Mouse (Mus musculus) heart, embryonic 16.5 days (tissue): ENCODE measurements around the gene Theg. TPM values are rescaled to one million over a fixed set of nuclear protein-coding genes. Genes with fewer than 3 reads are reported as not detected.

Source experiments
- ATAC-seq: fragments of 200-750 bp; cut with Nextera tagmentation; replicated peaks from 2 replicates; pipeline ENCODE4 v1.8.0; 2017; ENCODE audit warnings: moderate number of reproducible peaks; ENCODE audit not compliant: insufficient read depth, low FRiP score; ENCODE audit errors: extremely low read depth
- H3K27ac ChIP-seq: fragments of 300-500 bp; sonication (generic); 2 replicates; pipeline ENCODE4 v1.5.1; 2014; ENCODE audit warnings: mild to moderate bottlenecking, low read length, control low read depth, moderate library complexity
- H3K27me3 ChIP-seq: fragments of 300-500 bp; sonication (generic); 2 replicates; pipeline ENCODE4 v1.6.1; 2014; ENCODE audit warnings: low read length, mixed read lengths; ENCODE audit not compliant: control insufficient read depth, insufficient read depth
- H3K36me3 ChIP-seq: fragments of 300-500 bp; sonication (generic); 2 replicates; pipeline ENCODE4 v1.6.1; 2014; ENCODE audit not compliant: control insufficient read depth, insufficient read depth
- H3K4me1 ChIP-seq: fragments of 300-500 bp; sonication (generic); 2 replicates; pipeline ENCODE4 v1.6.1; 2014; ENCODE audit warnings: low read length, mixed read lengths; ENCODE audit not compliant: control insufficient read depth, insufficient read depth
- H3K4me2 ChIP-seq: fragments of 300-500 bp; sonication (generic); 2 replicates; pipeline ENCODE4 v1.6.1; 2014; ENCODE audit warnings: low read depth, mild to moderate bottlenecking, control low read depth, low read length
- H3K4me3 ChIP-seq: fragments of 300-500 bp; sonication (generic); 2 replicates; pipeline ENCODE4 v1.5.1; 2014; ENCODE audit warnings: mild to moderate bottlenecking, control low read depth, low read length
- H3K9ac ChIP-seq: fragments of 300-500 bp; sonication (generic); 2 replicates; pipeline ENCODE4 v1.6.1; 2014; ENCODE audit warnings: low read length, control low read depth
- H3K9me3 ChIP-seq: fragments of 300-500 bp; sonication (generic); replicated peaks from 2 replicates; pipeline ENCODE4 v1.6.1; 2016; ENCODE audit warnings: low read length; ENCODE audit not compliant: control insufficient read depth
- WGBS: fragments of 180-500 bp; shearing (Covaris S2); extraction: QIAGEN DNeasy Blood & Tissue Kit; methylation state at CpG from one replicate; pipeline ENCODE4 v1.1.7; 2014; 5-methylcytosine and 5-hydroxymethylcytosine counted together
- polyA plus RNA-seq: library from polyadenylated mRNA; unstranded; fragments of >200 nt; fragmentation: Nextera tagmentation; extraction: Ambion mirVana; gene quantifications from 2 replicates; pipeline ENCODE4 v1.2.1, GENCODE M21; 2015

Theg gene
- polyA plus RNA-seq, 1 experiment from 2014 or later = not detected

DNA sequence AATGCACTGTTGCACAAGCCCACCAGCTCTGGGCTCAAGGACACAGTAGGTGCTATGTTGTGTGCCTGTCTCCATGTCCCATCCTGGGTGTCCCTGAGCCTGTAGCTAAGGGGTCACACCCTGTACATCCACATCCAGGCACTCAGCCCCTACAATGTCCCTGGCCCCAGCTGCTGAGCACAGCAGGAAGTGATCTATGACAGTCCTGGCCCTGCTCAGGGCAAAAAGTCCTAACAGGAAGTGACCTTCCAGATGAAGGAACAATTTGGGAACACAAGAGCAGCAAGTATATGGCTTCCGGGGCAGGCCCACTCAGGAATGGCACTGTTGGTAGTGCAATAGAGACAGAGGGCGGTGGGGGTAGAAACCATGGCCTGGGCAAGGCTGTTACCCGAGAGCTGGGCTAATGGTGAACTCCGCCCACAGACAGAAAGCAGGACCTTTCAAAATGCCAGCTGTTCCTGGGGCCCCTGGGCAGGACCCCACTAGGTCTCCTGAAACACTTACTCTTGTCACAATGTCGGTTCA is 39.9 kb downstream of the Theg start:
- ATAC-seq = no peak
- Histone ChIP-seq H3K36me3 (peaks cover 64% of the 10 kb centered on the region), H3K4me2 (no peak overlapping the region), H3K9me3 (no peaks in the 10 kb centered on the region), H3K27ac (no peak overlapping the region), H3K4me3 (no peak overlapping the region), H3K4me1 (peaks cover 3% of the 10 kb centered on the region; the same call in 1 of the 2 replicates), H3K9ac (no peak overlapping the region), H3K27me3 (no peaks in the 10 kb centered on the region)
- WGBS = 72% methylated on average over 5 of the region's 5 CpGs

DNA sequence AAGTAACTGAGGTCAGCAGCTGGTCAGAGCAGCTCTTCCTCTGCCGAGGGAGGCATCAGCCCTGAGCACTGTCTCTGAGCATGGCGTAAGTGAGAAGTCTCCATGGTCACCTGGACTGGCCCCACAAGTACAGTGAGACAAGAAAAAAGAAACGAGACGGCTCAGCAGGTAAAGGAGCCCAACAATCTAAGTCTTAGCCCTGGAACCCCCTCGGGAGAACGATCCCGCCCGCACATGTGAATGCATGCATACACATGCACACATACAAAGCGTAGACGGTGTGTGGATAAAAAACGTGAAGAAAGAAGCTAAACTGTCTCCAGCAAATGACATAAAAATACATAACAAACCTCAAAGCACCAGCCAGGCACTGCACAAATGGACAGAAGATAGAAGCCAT is 40.6 kb downstream of the Theg start:
- H3K36me3 ChIP-seq = peaks cover 69% of the 10 kb centered on the region
- H3K9me3 ChIP-seq = no peaks in the 10 kb centered on the region
- no peak overlapping the region for H3K9ac ChIP-seq
- 90% methylated on average over 11 of the region's 11 CpGs for WGBS
- H3K4me2 ChIP-seq = no peak overlapping the region
- H3K27me3 ChIP-seq = no peaks in the 10 kb centered on the region
- no peak overlapping the region for H3K27ac ChIP-seq
- no peak for ATAC-seq
- no peak overlapping the region for H3K4me3 ChIP-seq
- peaks cover 3% of the 10 kb centered on the region; the same call in 1 of the 2 replicates for H3K4me1 ChIP-seq

DNA sequence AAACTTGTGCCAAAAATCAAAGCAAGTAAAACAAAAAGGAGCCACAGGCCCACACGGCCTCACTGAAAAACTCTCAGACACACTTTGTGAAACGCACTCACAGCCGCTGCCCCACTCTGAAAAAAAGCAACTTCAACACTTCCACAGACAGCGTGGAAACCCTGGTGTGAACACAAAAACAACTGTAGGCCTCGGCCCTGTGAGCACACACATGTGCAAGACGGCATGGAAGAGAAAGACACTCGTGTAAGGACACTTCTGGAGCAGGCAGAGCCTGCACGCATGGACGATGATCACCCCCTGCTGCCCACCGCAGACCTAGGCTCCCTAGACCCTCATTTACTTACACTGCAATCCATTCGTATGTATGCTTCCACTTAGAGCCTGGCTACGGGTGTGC is 41.2 kb downstream of the Theg start:
- peaks cover 3% of the 10 kb centered on the region; the same call in 1 of the 2 replicates for H3K4me1 ChIP-seq
- no peaks in the 10 kb centered on the region for H3K27me3 ChIP-seq
- H3K9ac ChIP-seq = no peak overlapping the region
- ATAC-seq = no peak
- no peaks in the 10 kb centered on the region for H3K9me3 ChIP-seq
- H3K4me2 ChIP-seq = no peak overlapping the region
- peaks cover 74% of the 10 kb centered on the region for H3K36me3 ChIP-seq
- no peak overlapping the region for H3K27ac ChIP-seq
- H3K4me3 ChIP-seq = no peak overlapping the region
- 93% methylated on average over 12 of the region's 12 CpGs for WGBS

- Histone ChIP-seq H3K4me2 (no peak overlapping the region), H3K27ac (no peak overlapping the region), H3K9ac (no peak overlapping the region), H3K4me3 (no peak overlapping the region), H3K4me1 (peaks cover 3% of the 10 kb centered on the region; the same call in 1 of the 2 replicates), H3K27me3 (no peaks in the 10 kb centered on the region), H3K36me3 (peaks cover 81% of the 10 kb centered on the region), H3K9me3 (no peaks in the 10 kb centered on the region)
- 83% methylated on average over 5 of the region's 5 CpGs for WGBS
- no peak for ATAC-seq
Observed at GRCm38 (mm10) chr10:79544631-79545030, 42.5 kb downstream of the Theg start.

DNA sequence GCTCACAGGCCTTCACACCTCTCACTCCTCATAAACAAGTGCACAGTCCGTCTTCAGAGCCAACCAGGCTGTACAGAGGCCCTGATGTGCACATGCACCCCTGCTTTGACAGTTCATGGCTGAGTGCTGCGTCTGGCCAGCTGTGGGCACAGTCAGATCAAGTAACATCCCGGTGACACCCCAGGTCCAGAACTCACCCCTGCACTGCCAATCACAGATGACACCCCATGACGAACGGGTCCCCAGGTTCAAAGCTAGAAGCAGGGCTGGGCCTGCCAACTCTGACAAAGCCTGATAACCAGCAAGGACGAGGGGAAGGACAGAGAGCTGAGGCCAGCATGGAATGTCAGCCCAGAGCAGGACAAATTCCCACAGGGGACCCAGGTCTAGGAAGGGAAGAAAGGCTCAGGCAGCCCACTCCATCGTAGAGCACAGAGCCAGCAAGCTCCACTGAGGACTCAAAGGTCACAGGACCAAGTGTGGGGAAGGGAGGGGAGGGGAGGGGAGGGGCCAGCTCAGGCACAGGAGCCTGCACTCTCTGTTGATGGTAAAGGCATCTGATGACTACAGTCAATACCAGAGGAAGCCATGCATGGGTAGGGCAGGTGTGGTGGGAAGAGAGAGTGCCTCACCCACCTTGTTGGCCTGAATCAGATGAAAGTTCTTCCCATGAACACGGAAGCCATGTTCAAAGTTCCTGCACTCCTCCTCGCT is 43.1 kb downstream of the Theg start:
- H3K9ac ChIP-seq = no peak overlapping the region
- H3K9me3 ChIP-seq = no peaks in the 10 kb centered on the region
- 64% methylated on average over 9 of the region's 9 CpGs for WGBS
- ATAC-seq = no peak
- no peak overlapping the region for H3K4me3 ChIP-seq
- no peaks in the 10 kb centered on the region for H3K27me3 ChIP-seq
- H3K4me1 ChIP-seq = peaks cover 3% of the 10 kb centered on the region; the same call in 1 of the 2 replicates
- H3K4me2 ChIP-seq = no peak overlapping the region
- peaks cover 78% of the 10 kb centered on the region for H3K36me3 ChIP-seq
- H3K27ac ChIP-seq = no peak overlapping the region

DNA sequence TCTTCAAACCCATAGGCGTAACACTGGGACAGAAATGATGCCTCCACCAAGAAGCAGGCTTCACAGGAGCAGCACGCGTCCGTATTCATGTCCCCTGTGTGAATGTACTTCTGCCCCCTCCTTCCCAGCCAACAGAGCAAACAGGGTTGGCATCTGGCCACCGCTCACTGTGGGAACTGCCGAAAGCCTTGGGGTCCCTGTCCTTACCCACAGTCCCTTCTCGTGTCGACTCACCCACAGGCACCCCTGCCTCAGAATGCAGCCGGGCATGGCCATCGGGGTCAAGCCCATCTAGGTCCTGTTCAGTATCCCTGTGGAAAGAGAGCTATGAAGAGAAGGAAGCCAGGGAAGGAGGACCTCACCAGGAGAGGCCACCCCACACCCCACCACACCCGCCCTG is 45.0 kb downstream of the Theg start:
- Histone ChIP-seq H3K27ac (no peak overlapping the region), H3K4me2 (no peak overlapping the region), H3K9ac (no peak overlapping the region), H3K4me1 (no peaks in the 10 kb centered on the region; the same call in 1 of the 2 replicates), H3K27me3 (no peaks in the 10 kb centered on the region), H3K36me3 (peaks cover 63% of the 10 kb centered on the region), H3K4me3 (no peak overlapping the region), H3K9me3 (no peaks in the 10 kb centered on the region)
- ATAC-seq = no peak
- WGBS = 90% methylated on average over 11 of the region's 11 CpGs

GRCm38 (mm10) chr10:79541522-79541921 is 45.6 kb downstream of the Theg start:
- H3K4me2 ChIP-seq = no peak overlapping the region
- ATAC-seq = no peak
- H3K9me3 ChIP-seq = no peaks in the 10 kb centered on the region
- peaks cover 61% of the 10 kb centered on the region for H3K36me3 ChIP-seq
- 88% methylated on average over 15 of the region's 15 CpGs for whole genome bisulfite sequencing
- H3K27ac ChIP-seq = no peak overlapping the region
- no peak overlapping the region for H3K9ac ChIP-seq
- no peak overlapping the region for H3K4me3 ChIP-seq
- H3K27me3 ChIP-seq = no peaks in the 10 kb centered on the region
- no peaks in the 10 kb centered on the region for H3K4me1 ChIP-seq

GRCm38 (mm10) chr10:79540746-79541145 is 46.4 kb downstream of the Theg start:
- Histone ChIP-seq H3K27ac (no peak overlapping the region), H3K4me3 (no peak overlapping the region), H3K36me3 (peaks cover 54% of the 10 kb centered on the region), H3K27me3 (no peaks in the 10 kb centered on the region), H3K9me3 (no peaks in the 10 kb centered on the region), H3K4me2 (no peak overlapping the region), H3K4me1 (no peaks in the 10 kb centered on the region), H3K9ac (no peak overlapping the region)
- WGBS = 88% methylated on average over 11 of the region's 11 CpGs
- ATAC-seq = no peak

- Histone ChIP-seq H3K36me3 (peaks cover 49% of the 10 kb centered on the region), H3K27ac (no peak overlapping the region), H3K27me3 (no peaks in the 10 kb centered on the region), H3K4me3 (no peak overlapping the region), H3K4me1 (no peaks in the 10 kb centered on the region), H3K4me2 (no peak overlapping the region), H3K9me3 (no peaks in the 10 kb centered on the region), H3K9ac (no peak overlapping the region)
- no peak for ATAC-seq
- WGBS = 90% methylated on average over 16 of the region's 16 CpGs
Observed at GRCm38 (mm10) chr10:79539701-79540495, 47.2 kb downstream of the Theg start.
